Mouse (Mus musculus) kidney, adult 9 months (tissue): ENCODE results near the gene Gsta2.
A peak's percentile ranks its signal among the peaks of the same experiment; 100 is the strongest.
"Not testable (repeated sequence)": the region's sequence is repeated elsewhere in the genome, so short reads cannot be mapped to it uniquely, and the experiment has no call there.

ENCODE experiments used
- DNase-seq: peaks from one replicate; pipeline ENCODE4 v3.0.0; 2022

The Gsta2 gene

DNA sequence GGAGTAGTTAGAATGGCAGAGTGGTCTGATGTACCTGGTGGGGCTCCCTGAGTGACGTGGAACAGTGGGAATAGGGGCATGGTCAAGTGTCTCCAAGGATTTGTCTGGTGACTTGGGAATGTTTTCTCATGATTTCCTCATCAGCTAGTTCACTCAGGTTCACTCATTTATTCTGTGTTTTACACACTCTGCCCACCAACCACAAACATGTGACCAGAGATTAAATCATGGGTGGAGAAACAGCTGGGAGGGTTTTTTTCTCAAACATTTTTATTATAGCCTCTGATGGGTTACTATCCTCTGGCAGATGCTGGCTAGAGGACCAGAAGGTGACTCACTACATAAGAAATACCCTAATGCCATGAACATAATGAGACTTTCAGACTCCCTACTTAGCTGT lies 57.4 kb downstream of the Gsta2 start:
- no peak for DNase-seq

DNA sequence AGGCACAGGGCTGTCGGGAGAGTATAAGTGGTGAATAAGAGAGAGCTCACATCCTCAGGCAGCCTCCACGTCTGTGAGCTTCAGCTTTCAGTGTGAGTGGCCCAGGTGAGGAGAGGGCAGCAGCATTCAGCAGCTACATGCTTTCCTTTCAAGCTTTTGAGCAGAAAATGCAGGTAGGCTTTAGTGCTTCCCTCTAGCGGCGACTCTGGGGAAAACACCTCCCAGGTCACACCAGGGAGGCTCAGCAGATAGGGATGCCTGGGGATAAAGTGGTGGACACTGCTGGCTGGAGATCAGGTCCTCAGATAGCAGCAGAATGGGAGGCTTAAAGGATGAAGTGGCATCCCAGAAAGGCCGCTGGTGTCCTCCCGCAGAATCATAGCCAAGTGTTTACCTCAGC lies 59.5 kb downstream of the Gsta2 start:
- DNase-seq = peak; percentile 57

DNA sequence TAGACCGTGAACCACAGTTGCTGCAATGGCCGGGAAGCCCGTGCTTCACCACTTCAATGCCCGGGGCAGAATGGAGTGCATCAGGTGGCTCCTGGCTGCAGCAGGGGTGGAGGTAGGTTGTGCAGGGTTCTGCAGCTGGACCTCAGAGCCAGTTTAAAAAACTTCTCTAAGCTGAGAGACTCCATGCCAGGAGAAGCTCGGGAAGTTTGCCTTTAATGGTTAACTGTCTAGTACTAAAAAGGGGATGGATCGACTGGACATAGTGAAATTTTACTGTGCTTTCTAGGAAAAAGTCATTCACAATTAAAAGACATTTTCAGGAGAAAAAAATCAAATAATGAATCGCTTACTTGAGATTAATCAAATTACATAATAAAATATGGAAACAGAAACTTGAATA lies 60.8 kb downstream of the Gsta2 start:
- peak; percentile 59 for DNase-seq

DNA sequence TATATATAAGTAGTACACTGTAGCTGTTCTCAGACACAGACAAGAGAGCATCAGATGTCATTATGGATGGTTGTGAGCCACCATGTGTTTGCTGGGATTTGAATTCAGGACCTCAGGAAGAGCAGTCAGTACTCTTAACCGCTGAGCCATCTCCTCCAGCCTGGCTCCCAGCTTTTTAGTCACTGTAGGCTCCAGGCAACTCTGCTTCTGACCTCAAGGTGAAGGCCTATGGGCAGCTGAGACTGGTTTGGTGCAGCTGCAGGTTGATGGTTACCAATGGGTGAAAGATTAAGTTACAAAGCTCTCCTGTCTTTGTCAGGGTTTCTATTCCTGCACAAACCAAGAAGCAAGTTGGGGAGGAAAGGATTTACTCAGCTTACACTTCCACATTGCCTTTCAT lies 61.9 kb downstream of the Gsta2 start:
- peak; percentile 37 for DNase-seq

DNA sequence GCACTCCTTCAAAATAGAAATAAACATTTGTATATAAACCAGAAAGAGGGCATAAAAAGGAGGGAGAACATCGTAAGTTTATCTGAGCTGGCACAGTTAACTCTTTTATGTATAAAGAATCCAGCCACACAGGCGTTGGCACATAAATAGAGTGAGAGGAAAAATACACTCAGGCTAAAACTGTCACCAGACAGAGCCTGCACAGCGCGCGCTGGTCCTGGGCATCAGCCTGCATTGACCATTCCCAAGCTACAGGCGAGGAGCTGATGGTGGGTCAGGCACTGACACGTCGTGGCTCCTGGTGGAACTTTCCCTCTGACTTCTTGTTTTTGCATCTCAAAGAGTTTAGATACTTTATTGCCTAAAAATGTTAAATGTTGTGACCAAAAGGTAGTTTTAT lies 63.1 kb downstream of the Gsta2 start:
- DNase-seq = not testable (repeated sequence)

DNA sequence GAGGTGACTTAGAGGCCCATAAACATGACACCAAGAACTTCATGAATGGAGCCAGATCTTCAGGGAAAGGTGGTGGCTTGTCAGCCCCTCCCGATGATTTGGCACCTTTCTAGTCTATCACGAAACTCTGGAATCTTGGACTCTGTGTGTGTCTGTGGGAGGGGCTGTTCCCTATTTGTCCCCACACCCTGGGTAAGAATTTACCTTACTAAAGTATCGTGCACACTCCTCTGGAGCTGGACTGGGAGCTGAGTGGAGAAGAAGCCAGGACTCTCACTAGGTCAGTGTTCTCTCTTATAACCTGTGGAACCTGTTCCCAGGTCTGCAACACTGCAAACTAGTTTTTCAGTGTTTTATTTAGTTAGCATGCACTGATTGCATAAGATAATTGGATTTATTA lies 65.9 kb downstream of the Gsta2 start, which contains the start of gene Gm10639:
Gm10639 (plus strand) TSS at position 201 of the 400 bp plus-strand sequence.
- not testable (repeated sequence) for DNase-seq

DNA sequence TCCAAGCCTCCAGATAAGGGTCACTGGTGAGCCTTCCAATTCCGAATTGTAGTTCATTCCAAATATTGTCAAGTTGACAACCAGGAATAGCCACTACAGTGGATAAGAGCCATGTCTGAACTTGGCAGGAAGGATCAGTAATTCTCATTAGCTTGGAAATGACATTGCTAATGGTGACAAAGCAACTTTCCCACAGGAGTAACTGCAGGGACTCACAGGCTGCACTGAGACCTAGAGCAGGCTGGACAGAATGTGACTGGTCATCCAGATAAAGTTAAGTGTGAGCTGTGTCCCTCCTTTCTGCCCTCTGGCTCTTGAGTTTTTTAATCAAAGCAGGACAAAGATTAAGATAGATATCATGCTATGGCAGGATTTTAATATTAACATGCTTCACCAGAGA lies 66.5 kb downstream of the Gsta2 start:
- not testable (repeated sequence) for DNase-seq

DNA sequence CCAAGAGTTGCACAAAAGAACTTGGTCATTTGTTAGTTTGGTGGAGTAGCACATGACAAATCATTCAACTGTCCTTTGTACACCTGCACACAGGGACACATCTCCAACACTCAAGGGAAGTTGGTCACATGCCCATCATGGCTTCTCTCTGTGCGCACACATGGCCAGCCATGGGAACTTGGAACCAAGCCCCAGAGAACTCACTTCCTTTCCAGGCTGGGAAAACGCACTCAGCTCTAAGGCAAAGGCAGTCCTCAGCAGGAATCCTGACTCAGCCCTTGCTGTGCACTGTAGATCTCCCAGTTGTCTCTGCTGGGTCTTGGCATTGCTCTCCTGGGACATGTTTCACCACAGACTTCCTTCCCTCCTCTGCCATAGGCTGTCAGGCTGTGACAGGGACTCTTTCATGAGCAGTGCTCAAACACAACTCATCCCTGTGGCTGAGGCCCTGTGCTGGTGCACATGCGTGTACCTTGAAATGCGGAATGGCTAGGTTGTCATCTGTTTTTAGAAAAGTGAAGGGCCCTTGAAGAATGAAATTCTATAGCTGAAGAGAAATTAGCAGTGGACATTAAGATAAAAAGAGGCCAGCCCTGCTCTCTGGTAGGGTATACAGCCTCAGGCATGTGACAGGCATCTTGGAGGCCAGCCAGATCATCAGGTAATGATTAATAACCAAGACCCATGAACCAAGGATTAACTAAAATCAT lies 73.4 kb downstream of the Gsta2 start:
- peak; percentile 88 for DNase-seq
